Mouse (Mus musculus): ENCODE measurements around the gene Pkmyt1. TPM values are rescaled to one million over a fixed set of nuclear protein-coding genes. Genes with fewer than 3 reads are reported as not detected.

Pkmyt1 gene
- polyA plus RNA-seq, 1 experiment from 2014 or later = 33.8 TPM

DNA sequence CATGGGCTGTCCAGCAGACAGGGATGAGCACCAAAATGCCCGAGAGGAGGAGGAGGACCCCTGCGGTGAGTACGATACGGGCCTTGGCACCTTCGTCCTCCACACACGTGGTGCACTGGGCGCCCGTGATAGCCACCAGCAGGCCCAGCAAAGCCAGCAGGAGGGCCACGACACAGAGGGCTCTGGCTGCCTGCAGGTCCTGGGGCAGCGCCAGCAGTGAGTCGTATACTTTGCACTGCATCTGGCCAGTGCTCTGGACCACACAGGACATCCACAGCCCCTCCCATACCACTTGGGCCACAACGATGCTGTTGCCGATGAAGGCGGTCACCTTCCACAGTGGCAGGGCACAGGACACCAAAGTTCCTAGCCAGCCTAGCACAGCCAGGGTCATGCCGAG is 42.9 kb upstream of the Pkmyt1 start:
- Histone ChIP-seq H3K9ac (ENCODE audit: low read depth, low read length) (no peak overlapping the region), H3K4me1 (ENCODE audit: control insufficient read depth, insufficient read depth, low read length) (no peaks in the 10 kb centered on the region; the same call in 1 of the 2 replicates), H3K9me3 (replicated peaks; ENCODE audit: control insufficient read depth, low read length) (no peaks in the 10 kb centered on the region), H3K36me3 (ENCODE audit: control insufficient read depth, insufficient read depth, low read length) (no peaks in the 10 kb centered on the region), H3K4me2 (no peak overlapping the region), H3K27me3 (ENCODE audit: control insufficient read depth, insufficient read depth, low read length) (peaks cover 71% of the 10 kb centered on the region), H3K27ac (ENCODE audit: low read depth, low read length) (no peak overlapping the region), H3K4me3 (ENCODE audit: low read depth, low read length) (no peak overlapping the region)
- WGBS (ENCODE audit: insufficient replicate concordance) = 13% methylated on average over 15 of the region's 15 CpGs
- no peak for ATAC-seq (replicated peaks; ENCODE audit: insufficient number of reproducible peaks, low FRiP score, low TSS enrichment)

DNA sequence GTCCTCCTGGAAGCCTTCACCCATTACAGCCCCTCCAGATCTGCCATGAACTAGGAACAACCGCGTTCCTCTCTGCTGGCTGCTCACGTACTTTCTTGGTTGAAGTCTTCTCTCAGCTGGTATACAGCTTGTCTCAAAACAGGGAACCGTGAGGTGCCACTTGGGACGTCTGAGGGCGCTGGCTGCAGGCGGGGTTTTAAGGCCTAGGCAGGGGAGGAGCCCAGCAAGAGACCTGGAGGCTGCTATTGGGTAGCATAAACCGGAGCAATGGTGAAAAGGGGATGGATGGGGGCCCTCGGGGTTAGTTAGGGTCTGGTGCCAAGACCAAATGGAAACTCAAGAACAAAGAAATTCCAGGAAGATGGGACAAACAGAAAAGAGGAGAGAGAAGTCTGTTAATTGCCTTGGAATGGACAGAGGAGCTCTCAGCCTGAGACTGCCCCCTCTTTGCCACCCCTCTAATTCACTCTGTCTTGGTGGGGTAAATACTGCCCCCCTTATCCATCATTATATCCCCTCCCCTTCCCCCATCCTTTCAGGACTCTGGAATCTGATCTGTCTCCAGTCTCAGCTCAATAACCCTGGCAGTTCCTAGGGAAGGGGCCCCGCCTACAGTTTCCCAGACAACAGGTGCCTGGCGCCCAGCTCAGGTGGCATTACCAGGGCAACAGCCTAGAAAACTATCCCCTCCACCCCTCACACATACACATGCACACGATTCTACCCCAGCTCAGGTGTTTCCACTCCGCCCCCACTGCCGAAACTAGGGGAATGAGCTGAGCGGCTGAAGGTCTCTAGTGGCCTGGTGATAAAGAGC is 42.1 kb upstream of the Pkmyt1 start, which contains the start of gene Cldn9:
Gene Cldn9 (minus strand): TSS at position 171 of the 817 bp plus-strand sequence.
- 22% methylated on average over 15 of the region's 15 CpGs for WGBS (ENCODE audit: insufficient replicate concordance)
- no peak within 1 kb of the TSS for H3K4me3 ChIP-seq (ENCODE audit: low read depth, low read length)

DNA sequence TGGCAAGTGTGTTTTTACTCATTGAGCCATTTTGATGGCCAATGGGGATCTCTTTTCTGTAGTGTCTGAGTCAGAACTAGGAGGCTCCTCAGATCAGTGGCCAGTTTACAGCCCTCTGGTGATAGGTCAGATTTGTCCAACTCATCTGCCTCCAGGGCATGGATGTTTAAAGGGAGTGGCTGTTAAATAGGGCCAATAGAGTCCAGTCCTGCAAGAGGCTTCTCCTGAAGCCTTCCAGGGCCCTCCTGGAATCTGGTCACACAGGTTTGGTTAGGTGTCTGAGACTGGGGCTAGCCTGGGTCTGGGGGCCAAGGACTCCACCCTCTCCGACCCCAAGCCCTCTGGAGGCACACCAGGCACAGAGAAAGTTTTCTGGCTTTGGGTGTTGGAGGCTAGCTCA is 31.6 kb upstream of the Pkmyt1 start:
- Histone ChIP-seq H3K4me2 (no peak overlapping the region), H3K27me3 (ENCODE audit: control insufficient read depth, insufficient read depth, low read length) (peaks cover 24% of the 10 kb centered on the region), H3K9me3 (replicated peaks; ENCODE audit: control insufficient read depth, low read length) (no peaks in the 10 kb centered on the region), H3K4me1 (ENCODE audit: control insufficient read depth, insufficient read depth, low read length) (peaks cover 5% of the 10 kb centered on the region), H3K36me3 (ENCODE audit: control insufficient read depth, insufficient read depth, low read length) (no peaks in the 10 kb centered on the region), H3K4me3 (ENCODE audit: low read depth, low read length) (no peak overlapping the region), H3K9ac (ENCODE audit: low read depth, low read length) (no peak overlapping the region), H3K27ac (ENCODE audit: low read depth, low read length) (no peak overlapping the region)
- WGBS (ENCODE audit: insufficient replicate concordance) = 80% methylated on average over 1 of the region's 1 CpGs
- ATAC-seq (replicated peaks; ENCODE audit: insufficient number of reproducible peaks, low FRiP score, low TSS enrichment) = no peak

More for the DNA sequence above, 42.1 kb upstream of the Pkmyt1 start, which contains the start of gene Cldn9:
- no peak for ATAC-seq (replicated peaks; ENCODE audit: insufficient number of reproducible peaks, low FRiP score, low TSS enrichment)
- Histone ChIP-seq H3K4me2 (no peak within 1 kb of the TSS), H3K4me1 (ENCODE audit: control insufficient read depth, insufficient read depth, low read length) (no peaks in the 10 kb centered on the region; the same call in 1 of the 2 replicates), H3K27me3 (ENCODE audit: control insufficient read depth, insufficient read depth, low read length) (peaks cover 63% of the 10 kb centered on the region), H3K36me3 (ENCODE audit: control insufficient read depth, insufficient read depth, low read length) (no peaks in the 10 kb centered on the region), H3K9ac (ENCODE audit: low read depth, low read length) (no peak within 1 kb of the TSS), H3K9me3 (replicated peaks; ENCODE audit: control insufficient read depth, low read length) (no peaks in the 10 kb centered on the region), H3K27ac (ENCODE audit: low read depth, low read length) (no peak within 1 kb of the TSS)

DNA sequence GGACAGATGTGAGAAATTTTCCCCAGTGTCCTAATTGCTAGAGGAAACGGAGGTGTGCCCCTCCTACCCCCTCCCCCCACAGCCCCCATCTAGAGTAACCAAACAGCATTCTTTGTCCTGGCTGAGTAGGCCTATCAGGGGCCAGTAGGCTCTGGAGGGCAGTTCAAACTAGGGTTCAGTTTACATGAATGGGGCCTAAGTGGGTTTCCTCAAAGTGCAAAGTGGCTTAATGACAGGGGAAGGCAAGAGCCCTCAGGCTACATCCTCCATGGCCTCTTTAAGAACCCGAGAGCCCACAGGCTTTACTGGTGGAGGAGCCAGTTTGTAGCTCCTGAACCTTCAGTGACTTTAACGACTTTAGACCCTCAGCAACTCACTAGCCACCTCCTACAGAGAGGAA is 30.3 kb upstream of the Pkmyt1 start:
- Histone ChIP-seq H3K9me3 (replicated peaks; ENCODE audit: control insufficient read depth, low read length) (no peaks in the 10 kb centered on the region), H3K27me3 (ENCODE audit: control insufficient read depth, insufficient read depth, low read length) (peaks cover 35% of the 10 kb centered on the region), H3K9ac (ENCODE audit: low read depth, low read length) (no peak overlapping the region), H3K4me1 (ENCODE audit: control insufficient read depth, insufficient read depth, low read length) (peaks cover 5% of the 10 kb centered on the region), H3K4me2 (no peak overlapping the region), H3K36me3 (ENCODE audit: control insufficient read depth, insufficient read depth, low read length) (no peaks in the 10 kb centered on the region), H3K4me3 (ENCODE audit: low read depth, low read length) (no peak overlapping the region), H3K27ac (ENCODE audit: low read depth, low read length) (no peak overlapping the region)
- no peak for ATAC-seq (replicated peaks; ENCODE audit: insufficient number of reproducible peaks, low FRiP score, low TSS enrichment)
- 15% methylated on average over 3 of the region's 3 CpGs for WGBS (ENCODE audit: insufficient replicate concordance)

DNA sequence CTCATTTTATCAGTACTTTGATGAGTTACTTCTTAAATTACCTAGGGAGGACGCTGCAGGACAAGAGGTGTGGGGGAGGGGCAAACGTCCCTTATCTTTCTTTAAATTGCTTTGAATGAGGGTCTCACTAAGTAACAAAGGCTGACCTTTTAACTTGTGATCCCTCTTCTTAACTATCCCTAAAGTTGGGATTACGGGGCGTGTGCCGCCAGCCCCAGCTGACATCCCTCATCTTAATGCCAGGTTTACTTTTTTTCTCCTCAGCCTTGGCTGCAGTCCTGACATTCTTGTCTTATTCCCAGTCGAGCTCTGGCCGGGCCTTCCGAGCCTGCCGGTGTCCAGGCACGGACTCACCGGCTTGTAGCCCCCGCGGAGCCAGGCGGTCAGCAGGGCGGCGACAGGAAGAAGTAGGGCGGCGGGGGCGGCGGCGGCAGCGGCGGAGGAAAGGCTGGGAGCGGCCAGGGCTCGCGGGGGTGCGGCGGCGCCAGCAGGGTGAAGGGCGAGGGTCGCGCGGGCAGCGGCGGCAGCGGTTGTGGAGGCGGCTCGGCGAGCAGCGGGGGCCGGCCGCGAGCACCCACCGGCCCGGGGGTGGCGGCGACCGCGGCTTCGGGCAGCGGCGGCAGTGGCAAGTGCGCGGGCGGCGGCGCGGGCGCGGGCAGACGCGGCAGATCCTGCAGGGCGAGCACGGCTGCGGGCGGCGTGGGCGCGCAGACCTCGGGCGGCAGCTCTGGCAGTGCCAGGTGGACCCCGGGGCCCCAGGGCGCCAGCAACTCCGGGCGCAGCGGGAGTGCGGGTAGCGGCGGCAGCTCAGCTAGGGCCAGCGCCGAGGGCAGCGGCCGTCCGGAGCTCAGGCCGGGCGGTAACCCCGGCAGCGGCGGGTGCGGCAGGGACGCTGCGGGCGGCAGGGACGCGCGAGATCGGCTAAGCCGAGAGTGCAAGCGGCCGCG is 26.7 kb upstream of the Pkmyt1 start:
- 1% methylated on average over 86 of the region's 101 CpGs for WGBS (ENCODE audit: insufficient replicate concordance)
- Histone ChIP-seq H3K27me3 (ENCODE audit: control insufficient read depth, insufficient read depth, low read length) (peaks cover 40% of the 10 kb centered on the region), H3K9me3 (replicated peaks; ENCODE audit: control insufficient read depth, low read length) (no peaks in the 10 kb centered on the region), H3K36me3 (ENCODE audit: control insufficient read depth, insufficient read depth, low read length) (no peaks in the 10 kb centered on the region), H3K27ac (ENCODE audit: low read depth, low read length) (no peak overlapping the region), H3K4me2 (peak overlapping the region; percentile 99), H3K4me1 (ENCODE audit: control insufficient read depth, insufficient read depth, low read length) (peaks cover 5% of the 10 kb centered on the region), H3K4me3 (ENCODE audit: low read depth, low read length) (peak overlapping the region; percentile 58), H3K9ac (ENCODE audit: low read depth, low read length) (peak overlapping the region; percentile 56; the same call in 1 of the 2 replicates)
- 0 out of 2 replicates have a peak, but pooled peaks have one; percentile 5 for ATAC-seq (replicated peaks; ENCODE audit: insufficient number of reproducible peaks, low FRiP score, low TSS enrichment)

DNA sequence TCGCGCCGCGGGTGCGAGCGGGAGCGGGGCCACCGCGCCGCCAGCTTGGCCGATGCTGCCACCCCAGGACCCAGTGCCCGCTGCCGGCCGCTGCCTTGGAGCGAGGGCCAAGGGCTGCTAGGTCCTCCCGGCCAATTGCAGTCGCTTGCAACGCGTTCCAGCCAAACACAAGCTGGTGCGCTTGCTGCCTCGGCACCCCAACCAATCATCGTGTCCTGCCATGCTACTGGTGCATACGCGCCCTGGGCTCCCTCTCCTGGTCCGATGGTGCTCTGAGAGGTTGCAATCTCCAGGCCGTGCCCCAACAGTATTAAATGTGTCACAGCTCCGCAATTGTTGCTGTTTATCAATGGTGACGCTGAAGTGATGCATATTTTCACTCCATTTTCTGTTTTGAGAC is 26.1 kb upstream of the Pkmyt1 start:
- Histone ChIP-seq H3K36me3 (ENCODE audit: control insufficient read depth, insufficient read depth, low read length) (no peaks in the 10 kb centered on the region), H3K9me3 (replicated peaks; ENCODE audit: control insufficient read depth, low read length) (no peaks in the 10 kb centered on the region), H3K27me3 (ENCODE audit: control insufficient read depth, insufficient read depth, low read length) (peaks cover 44% of the 10 kb centered on the region), H3K9ac (ENCODE audit: low read depth, low read length) (peak overlapping the region; percentile 56; the same call in 1 of the 2 replicates), H3K27ac (ENCODE audit: low read depth, low read length) (no peak overlapping the region), H3K4me1 (ENCODE audit: control insufficient read depth, insufficient read depth, low read length) (peaks cover 5% of the 10 kb centered on the region), H3K4me3 (ENCODE audit: low read depth, low read length) (peak overlapping the region; percentile 58), H3K4me2 (peak overlapping the region; percentile 99)
- peak; percentile 89 for ATAC-seq (replicated peaks; ENCODE audit: insufficient number of reproducible peaks, low FRiP score, low TSS enrichment)
- 1% methylated on average over 25 of the region's 28 CpGs for WGBS (ENCODE audit: insufficient replicate concordance)

DNA sequence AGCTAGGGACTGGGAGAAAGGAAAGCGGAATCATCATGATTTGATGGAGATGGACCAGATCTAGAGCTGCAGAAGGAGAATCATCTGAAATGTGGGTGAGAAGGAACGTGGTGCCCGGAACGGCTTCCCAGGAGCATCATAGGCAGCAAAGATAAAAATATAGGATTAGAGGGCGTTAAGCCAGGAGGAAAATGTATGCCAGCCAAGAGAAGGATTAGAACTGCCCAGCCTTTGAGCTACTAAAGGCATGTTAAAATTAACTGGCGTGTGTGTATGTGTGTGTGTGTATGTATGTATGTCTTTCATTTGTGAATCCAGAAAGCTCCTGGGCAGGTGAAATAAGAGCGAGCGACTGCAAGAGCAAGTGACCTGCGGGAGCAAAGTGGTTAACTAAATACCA is 22.8 kb upstream of the Pkmyt1 start:
- no peak overlapping the region for H3K4me3 ChIP-seq (ENCODE audit: low read depth, low read length)
- H3K4me1 ChIP-seq (ENCODE audit: control insufficient read depth, insufficient read depth, low read length) = peaks cover 5% of the 10 kb centered on the region
- no peak overlapping the region for H3K9ac ChIP-seq (ENCODE audit: low read depth, low read length)
- WGBS (ENCODE audit: insufficient replicate concordance) = 81% methylated on average over 9 of the region's 9 CpGs
- H3K27ac ChIP-seq (ENCODE audit: low read depth, low read length) = no peak overlapping the region
- H3K36me3 ChIP-seq (ENCODE audit: control insufficient read depth, insufficient read depth, low read length) = no peaks in the 10 kb centered on the region
- H3K9me3 ChIP-seq (replicated peaks; ENCODE audit: control insufficient read depth, low read length) = no peaks in the 10 kb centered on the region
- H3K4me2 ChIP-seq = no peak overlapping the region
- H3K27me3 ChIP-seq (ENCODE audit: control insufficient read depth, insufficient read depth, low read length) = peaks cover 47% of the 10 kb centered on the region
- no peak for ATAC-seq (replicated peaks; ENCODE audit: insufficient number of reproducible peaks, low FRiP score, low TSS enrichment)

DNA sequence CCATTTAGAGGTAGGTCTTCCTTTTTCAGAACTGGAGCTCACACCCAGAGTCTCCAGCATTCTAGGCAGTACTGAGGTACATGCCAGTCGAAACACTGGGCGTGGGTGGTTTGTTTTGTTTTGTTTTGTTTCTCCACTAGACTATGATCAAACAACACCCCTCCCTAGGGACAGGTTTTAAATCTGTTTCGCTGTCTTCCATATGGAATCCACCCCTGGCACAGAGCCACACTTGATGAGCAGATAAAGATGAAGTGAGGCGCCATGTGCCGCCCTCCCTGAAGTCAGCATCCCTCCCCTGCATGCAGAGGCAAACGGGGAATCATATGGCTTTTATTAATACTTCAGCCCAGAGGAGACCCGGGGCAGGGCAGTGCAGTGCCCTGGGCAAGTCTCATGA is 21.4 kb upstream of the Pkmyt1 start:
- no peak overlapping the region for H3K27ac ChIP-seq (ENCODE audit: low read depth, low read length)
- 58% methylated on average over 7 of the region's 7 CpGs for WGBS (ENCODE audit: insufficient replicate concordance)

More for the DNA sequence above, 21.4 kb upstream of the Pkmyt1 start:
- no peak overlapping the region for H3K4me3 ChIP-seq (ENCODE audit: low read depth, low read length)
- H3K36me3 ChIP-seq (ENCODE audit: control insufficient read depth, insufficient read depth, low read length) = no peaks in the 10 kb centered on the region
- peaks cover 32% of the 10 kb centered on the region for H3K27me3 ChIP-seq (ENCODE audit: control insufficient read depth, insufficient read depth, low read length)
- H3K4me1 ChIP-seq (ENCODE audit: control insufficient read depth, insufficient read depth, low read length) = no peaks in the 10 kb centered on the region
- H3K9ac ChIP-seq (ENCODE audit: low read depth, low read length) = no peak overlapping the region
- H3K4me2 ChIP-seq = no peak overlapping the region
- no peak for ATAC-seq (replicated peaks; ENCODE audit: insufficient number of reproducible peaks, low FRiP score, low TSS enrichment)
- H3K9me3 ChIP-seq (replicated peaks; ENCODE audit: control insufficient read depth, low read length) = no peaks in the 10 kb centered on the region

Data from heart, embryonic 11.5 days (tissue).